Mouse (Mus musculus) heart, embryonic 14.5 days (tissue): ENCODE results near the gene Tmod3. TPM values are rescaled to one million over a fixed set of nuclear protein-coding genes. Genes with fewer than 3 reads are reported as not detected.

Experiments used
- ATAC-seq: fragments of 200-750 bp; cut with Nextera tagmentation; 2 replicates; pipeline ENCODE4 v1.8.0; 2017; ENCODE audit warnings: low read depth, moderate TSS enrichment; ENCODE audit not compliant: insufficient number of reproducible peaks, insufficient read depth, low FRiP score
- H3K27ac ChIP-seq, 2 experiments: fragments of 200-500 bp in 1 of 2; fragments of 300-500 bp in 1 of 2; sonication (generic) in 1 of 2; replicated peaks in 1 of 2; 2 replicates each; pipeline ENCODE4 v1.5.1; 2012 to 2014; ENCODE audit warnings: low read depth in 2 of 2, low read length in 2 of 2, control low read depth in 1 of 2, mild to moderate bottlenecking in 1 of 2, mixed read lengths in 1 of 2; ENCODE audit not compliant: control insufficient read depth in 1 of 2, insufficient read depth in 1 of 2
- H3K27me3 ChIP-seq: fragments of 300-500 bp; sonication (generic); 2 replicates; pipeline ENCODE4 v1.6.1; 2014; ENCODE audit warnings: mild to moderate bottlenecking, low read length, control low read depth; ENCODE audit not compliant: control insufficient read depth, insufficient read depth
- H3K36me3 ChIP-seq: fragments of 300-500 bp; sonication (generic); 2 replicates; pipeline ENCODE4 v1.6.1; 2014; ENCODE audit warnings: mild to moderate bottlenecking, control low read depth, low read length, mixed read lengths; ENCODE audit not compliant: control insufficient read depth, insufficient read depth
- H3K4me1 ChIP-seq, 2 experiments: fragments of 200-500 bp in 1 of 2; fragments of 300-500 bp in 1 of 2; sonication (generic) in 1 of 2; 2 replicates each; pipeline ENCODE4 v1.6.1; 2012 to 2014; ENCODE audit warnings: low read length in 2 of 2, control low read depth in 1 of 2, mixed read lengths in 1 of 2; ENCODE audit not compliant: control insufficient read depth in 2 of 2, insufficient read depth in 2 of 2
- H3K4me2 ChIP-seq: fragments of 300-500 bp; sonication (generic); 2 replicates; pipeline ENCODE4 v1.6.1; 2014; ENCODE audit warnings: mild to moderate bottlenecking, low read length
- H3K4me3 ChIP-seq, 2 experiments: fragments of 200-500 bp in 1 of 2; fragments of 300-500 bp in 1 of 2; sonication (generic) in 1 of 2; 2 replicates each; pipeline ENCODE4 v1.5.1; 2012 to 2014; ENCODE audit warnings: low read length in 2 of 2, mild to moderate bottlenecking in 2 of 2, control low read depth in 1 of 2, low read depth in 1 of 2, moderate library complexity in 1 of 2; ENCODE audit not compliant: control insufficient read depth in 1 of 2, insufficient read depth in 1 of 2
- H3K9ac ChIP-seq: fragments of 300-500 bp; sonication (generic); 2 replicates; pipeline ENCODE4 v1.6.1; 2014; ENCODE audit warnings: mild to moderate bottlenecking, low read length
- H3K9me3 ChIP-seq: fragments of 300-500 bp; sonication (generic); 2 replicates; pipeline ENCODE4 v1.6.1; 2016; ENCODE audit warnings: low read length, control low read depth; ENCODE audit not compliant: control insufficient read depth
- WGBS: fragments of 180-500 bp; shearing (Covaris S2); extraction: QIAGEN DNeasy Blood & Tissue Kit; methylation state at CpG from one replicate; pipeline ENCODE4 v1.1.7; 2014; 5-methylcytosine and 5-hydroxymethylcytosine counted together
- polyA plus RNA-seq: library from polyadenylated mRNA; unstranded; fragments of >200 nt; fragmentation: Nextera tagmentation; extraction: Ambion mirVana; gene quantifications from 2 replicates; pipeline ENCODE4 v1.2.1, GENCODE M21; 2014

Tmod3 gene
- polyA plus RNA-seq, 1 experiment from 2014 or later: 75.0 TPM

- ATAC-seq: no peak
- H3K4me3 ChIP-seq: no peak overlapping the region
- no peak overlapping the region for H3K9ac ChIP-seq
- no peaks in the 10 kb centered on the region for H3K36me3 ChIP-seq
- no peak overlapping the region for H3K4me2 ChIP-seq
- no peaks in the 10 kb centered on the region for H3K27me3 ChIP-seq
- 56% methylated on average over 5 of the region's 5 CpGs for WGBS
- H3K9me3 ChIP-seq: peaks cover 9% of the 10 kb centered on the region
- peaks cover 7 to 8% of the 10 kb centered on the region in 2 experiments; a peak in 3 of 4 replicates for H3K4me1 ChIP-seq
- H3K27ac ChIP-seq: peak overlapping the region in 1 of 2 experiments; percentile 14; a peak in 1 of 4 replicates
Measured at GRCm38 (mm10) chr9:75551342-75551741, 8.1 kb downstream of the Tmod3 start.

- peaks cover 5 to 8% of the 10 kb centered on the region in 2 experiments; a peak in 3 of 4 replicates for H3K4me1 ChIP-seq
- 56% methylated on average over 8 of the region's 8 CpGs for WGBS
- H3K9me3 ChIP-seq: peaks cover 9% of the 10 kb centered on the region
- no peaks in the 10 kb centered on the region for H3K27me3 ChIP-seq
- H3K36me3 ChIP-seq: no peaks in the 10 kb centered on the region
- H3K4me2 ChIP-seq: peak overlapping the region; percentile 32
- H3K27ac ChIP-seq: peak overlapping the region in 1 of 2 experiments; percentile 64; a peak in 2 of 4 replicates
- no peak overlapping the region for H3K4me3 ChIP-seq
- ATAC-seq: 0 out of 2 replicates have a peak, but pooled peaks have one; percentile 48
- H3K9ac ChIP-seq: no peak overlapping the region
Measured at GRCm38 (mm10) chr9:75549010-75549409, 10.4 kb downstream of the Tmod3 start.

- H3K4me3 ChIP-seq: no peak overlapping the region
- no peaks in the 10 kb centered on the region for H3K36me3 ChIP-seq
- 59% methylated on average over 12 of the region's 12 CpGs for WGBS
- H3K9me3 ChIP-seq: peaks cover 9% of the 10 kb centered on the region
- peak overlapping the region; percentile 30; the same call in 1 of the 2 replicates for H3K9ac ChIP-seq
- H3K27me3 ChIP-seq: no peaks in the 10 kb centered on the region
- peaks cover 6 to 14% of the 10 kb centered on the region in 2 experiments; a peak in 3 of 4 replicates for H3K4me1 ChIP-seq
- peak overlapping the region; percentile 63 to 86 for H3K27ac ChIP-seq
- peak; percentile 85; the same call in 1 of the 2 replicates for ATAC-seq
- 0 out of 2 replicates have a peak overlapping the region, but pooled peaks have one; percentile 11 for H3K4me2 ChIP-seq
Measured at GRCm38 (mm10) chr9:75546885-75547553, 12.4 kb downstream of the Tmod3 start.

GRCm38 (mm10) chr9:75545514-75545913 is 13.9 kb downstream of the Tmod3 start:
- Histone ChIP-seq H3K27me3 (no peaks in the 10 kb centered on the region), H3K36me3 (no peaks in the 10 kb centered on the region), H3K4me1 (peaks cover 12 to 24% of the 10 kb centered on the region in 2 experiments), H3K4me2 (no peak overlapping the region), H3K27ac (no peak overlapping the region), H3K9ac (no peak overlapping the region), H3K4me3 (no peak overlapping the region), H3K9me3 (peaks cover 4% of the 10 kb centered on the region)
- no peak for ATAC-seq
- WGBS: 80% methylated on average over 8 of the region's 8 CpGs

- Histone ChIP-seq H3K36me3 (no peaks in the 10 kb centered on the region), H3K4me3 (no peak overlapping the region), H3K9ac (peak overlapping the region; percentile 27; the same call in 1 of the 2 replicates), H3K27me3 (no peaks in the 10 kb centered on the region), H3K4me1 (peaks cover 9 to 15% of the 10 kb centered on the region in 2 experiments), H3K27ac (peak overlapping the region; percentile 42 to 68), H3K9me3 (no peaks in the 10 kb centered on the region), H3K4me2 (peak overlapping the region; percentile 26)
- WGBS: 6% methylated on average over 5 of the region's 5 CpGs
- no peak for ATAC-seq
Measured at GRCm38 (mm10) chr9:75541497-75541896, 18.0 kb downstream of the Tmod3 start.

GRCm38 (mm10) chr9:75536422-75536821 is 23.0 kb downstream of the Tmod3 start:
- H3K4me3 ChIP-seq: no peak overlapping the region
- peaks cover 10% of the 10 kb centered on the region; the same call in 1 of the 2 replicates for H3K36me3 ChIP-seq
- H3K9ac ChIP-seq: no peak overlapping the region
- no peak overlapping the region for H3K4me2 ChIP-seq
- peaks cover 3% of the 10 kb centered on the region in 2 experiments for H3K4me1 ChIP-seq
- WGBS: 82% methylated on average over 1 of the region's 1 CpGs
- no peak for ATAC-seq
- H3K27ac ChIP-seq: no peak overlapping the region
- no peaks in the 10 kb centered on the region for H3K27me3 ChIP-seq
- no peaks in the 10 kb centered on the region for H3K9me3 ChIP-seq

- Histone ChIP-seq H3K9me3 (no peaks in the 10 kb centered on the region), H3K4me1 (no peaks in the 10 kb centered on the region), H3K4me3 (no peak overlapping the region), H3K4me2 (no peak overlapping the region), H3K36me3 (peaks cover 16% of the 10 kb centered on the region), H3K9ac (no peak overlapping the region), H3K27ac (no peak overlapping the region), H3K27me3 (no peaks in the 10 kb centered on the region)
- ATAC-seq: no peak
- 81% methylated on average over 8 of the region's 8 CpGs for WGBS
Measured at GRCm38 (mm10) chr9:75534431-75534962, 25.0 kb downstream of the Tmod3 start.
